Mouse (Mus musculus): ENCODE measurements at regions not wholly inside any gene's neighbourhood (a gene's known extent, or its start where the extent isn't known, plus 50 kb on each side); places are given as distances from the start of the nearest gene placed in this dataset.

GRCm38 (mm10) chr17:14538527-14538926 lies 155.5 kb downstream of the Thbs2 start:
- ATAC-seq (ENCODE audit: extremely low read depth, insufficient number of reproducible peaks, low FRiP score, poor library complexity, severe bottlenecking) = no peak
- DNase-seq (ENCODE audit: low spot score) = no peak
- Histone ChIP-seq H3K36me3 (replicated peaks) (no peaks in the 10 kb centered on the region), H3K9me3 (replicated peaks) (no peaks in the 10 kb centered on the region), H3K27me3 (ENCODE audit: insufficient read depth, low read length) (0 out of 2 replicates have a peak, but pooled peaks cover 4% of the 10 kb centered on the region), H3K4me3 (ENCODE audit: low read depth, low read length) (no peak overlapping the region), H3K4me1 (ENCODE audit: insufficient read depth, low read depth, low read length) (no peaks in the 10 kb centered on the region)
- no peak for TF ChIP-seq GATA2 (IDR thresholded peaks at IDR 0.05; ENCODE audit: borderline replicate concordance, low read depth, low read length)
- TF ChIP-seq POLR2AphosphoS5 (IDR thresholded peaks at IDR 0.05; ENCODE audit: insufficient replicate concordance, low read depth, low read length) = no peak
- no peak for TF ChIP-seq TAL1 (conservative IDR thresholded peaks at IDR 0.05; ENCODE audit: low read depth, low read length)
- TF ChIP-seq GATA1 (IDR thresholded peaks at IDR 0.05; ENCODE audit: borderline replicate concordance, low read length) = no peak
- TF ChIP-seq CTCF (IDR thresholded peaks at IDR 0.05; ENCODE audit: low read depth, low read length) = no peak

DNA sequence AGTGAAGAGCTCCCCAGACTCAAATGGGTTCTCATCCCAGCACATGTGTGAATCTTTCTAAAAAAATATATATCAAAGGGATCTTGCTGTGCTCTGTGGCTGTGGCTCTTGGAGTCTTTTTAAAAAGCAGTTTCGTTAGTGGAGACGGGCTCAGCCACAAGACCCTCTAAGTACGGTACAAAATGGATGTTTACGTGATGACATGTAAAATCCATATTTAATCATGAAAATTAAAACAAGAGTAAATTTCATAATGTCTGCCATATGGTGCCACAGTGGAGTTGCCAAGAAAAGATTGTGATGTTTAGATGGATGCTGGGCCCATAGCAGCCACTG lies 161.1 kb downstream of the Thbs2 start:
- DNase-seq (ENCODE audit: low spot score) (no peak), ATAC-seq (ENCODE audit: extremely low read depth, insufficient number of reproducible peaks, low FRiP score, poor library complexity, severe bottlenecking) (no peak)
- no peaks in the 10 kb centered on the region for H3K36me3 ChIP-seq (replicated peaks)
- H3K9me3 ChIP-seq (replicated peaks) = no peaks in the 10 kb centered on the region
- no peaks in the 10 kb centered on the region for H3K4me1 ChIP-seq (ENCODE audit: insufficient read depth, low read depth, low read length)
- TF ChIP-seq GATA1 (IDR thresholded peaks at IDR 0.05; ENCODE audit: borderline replicate concordance, low read length) = no peak
- no peak for TF ChIP-seq CTCF (IDR thresholded peaks at IDR 0.05; ENCODE audit: low read depth, low read length)
- peaks cover 2% of the 10 kb centered on the region for H3K27me3 ChIP-seq (ENCODE audit: insufficient read depth, low read length)
- no peak overlapping the region for H3K4me3 ChIP-seq (ENCODE audit: low read depth, low read length)

DNA sequence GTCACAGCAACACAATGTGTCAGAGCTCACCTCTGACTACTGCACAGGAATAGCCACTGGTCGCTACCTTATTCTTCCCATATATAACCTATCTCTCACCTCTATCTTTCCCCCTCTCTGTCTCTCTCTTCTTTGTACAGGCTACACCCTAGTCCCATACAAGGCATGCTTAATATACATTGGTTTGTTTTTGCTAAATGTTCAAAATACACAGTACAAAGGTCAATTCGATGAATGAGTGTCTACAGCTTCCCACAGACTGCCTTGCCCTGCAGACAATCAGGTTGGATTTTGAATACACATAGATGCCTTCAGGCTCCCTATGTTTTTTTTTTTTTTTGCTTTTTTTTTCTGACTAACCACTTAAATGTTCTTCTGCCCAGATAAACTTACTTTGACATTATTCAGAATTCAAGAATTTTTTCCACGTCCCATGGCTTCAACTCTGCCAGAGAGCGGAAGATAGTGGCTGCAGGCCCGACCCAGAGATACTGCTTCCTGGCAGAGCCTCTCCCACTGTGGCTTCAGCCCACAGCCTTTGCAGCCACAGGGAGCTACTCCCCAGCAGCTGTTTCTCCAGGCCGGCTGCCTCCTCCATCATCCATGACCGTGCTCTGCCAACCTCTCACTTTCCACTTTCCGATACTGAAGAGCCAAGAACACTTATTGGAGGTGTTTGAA lies 161.6 kb downstream of the Thbs2 start:
- H3K4me1 ChIP-seq (ENCODE audit: insufficient read depth, low read depth, low read length) = no peaks in the 10 kb centered on the region
- H3K4me3 ChIP-seq (ENCODE audit: low read depth, low read length) = no peak overlapping the region
- no peak for ATAC-seq (ENCODE audit: extremely low read depth, insufficient number of reproducible peaks, low FRiP score, poor library complexity, severe bottlenecking)
- TF ChIP-seq TAL1 (conservative IDR thresholded peaks at IDR 0.05; ENCODE audit: low read depth, low read length) = no peak
- no peak for TF ChIP-seq CTCF (IDR thresholded peaks at IDR 0.05; ENCODE audit: low read depth, low read length)
- TF ChIP-seq GATA1 (IDR thresholded peaks at IDR 0.05; ENCODE audit: borderline replicate concordance, low read length) = no peak
- no peak for TF ChIP-seq GATA2 (IDR thresholded peaks at IDR 0.05; ENCODE audit: borderline replicate concordance, low read depth, low read length)
- TF ChIP-seq POLR2AphosphoS5 (IDR thresholded peaks at IDR 0.05; ENCODE audit: insufficient replicate concordance, low read depth, low read length) = no peak
- H3K27me3 ChIP-seq (ENCODE audit: insufficient read depth, low read length) = peaks cover 2% of the 10 kb centered on the region
- DNase-seq (ENCODE audit: low spot score) = no peak
- no peaks in the 10 kb centered on the region for H3K36me3 ChIP-seq (replicated peaks)
- H3K9me3 ChIP-seq (replicated peaks) = no peaks in the 10 kb centered on the region

DNA sequence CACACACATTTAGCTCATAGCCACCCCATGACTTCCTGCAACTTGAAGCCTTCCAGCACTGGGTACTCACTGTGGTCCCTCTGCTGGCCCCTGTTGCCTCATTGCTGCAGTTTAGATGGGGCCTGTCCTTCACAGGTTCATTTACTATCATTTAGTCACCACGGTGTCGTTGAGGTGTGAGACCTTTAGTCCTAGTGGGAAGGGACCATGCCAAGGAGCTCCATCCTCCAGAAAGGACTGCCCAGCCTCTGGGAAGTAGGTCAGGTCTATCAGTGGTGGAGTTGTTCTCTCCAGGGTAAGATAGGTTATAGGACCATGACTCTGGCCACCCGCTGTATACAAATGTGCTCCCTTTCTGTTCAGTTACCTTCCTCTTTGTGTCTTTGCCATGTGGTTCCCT lies 162.2 kb downstream of the Thbs2 start:
- Histone ChIP-seq H3K4me3 (ENCODE audit: low read depth, low read length) (no peak overlapping the region), H3K9me3 (replicated peaks) (no peaks in the 10 kb centered on the region), H3K27me3 (ENCODE audit: insufficient read depth, low read length) (peaks cover 2% of the 10 kb centered on the region), H3K36me3 (replicated peaks) (no peaks in the 10 kb centered on the region), H3K4me1 (ENCODE audit: insufficient read depth, low read depth, low read length) (no peaks in the 10 kb centered on the region)
- TF ChIP-seq POLR2AphosphoS5 (IDR thresholded peaks at IDR 0.05; ENCODE audit: insufficient replicate concordance, low read depth, low read length) (no peak), GATA2 (IDR thresholded peaks at IDR 0.05; ENCODE audit: borderline replicate concordance, low read depth, low read length) (no peak), GATA1 (IDR thresholded peaks at IDR 0.05; ENCODE audit: borderline replicate concordance, low read length) (no peak), TAL1 (conservative IDR thresholded peaks at IDR 0.05; ENCODE audit: low read depth, low read length) (no peak), CTCF (IDR thresholded peaks at IDR 0.05; ENCODE audit: low read depth, low read length) (no peak)
- ATAC-seq (ENCODE audit: extremely low read depth, insufficient number of reproducible peaks, low FRiP score, poor library complexity, severe bottlenecking) = no peak
- DNase-seq (ENCODE audit: low spot score) = no peak

- Histone ChIP-seq H3K27me3 (ENCODE audit: insufficient read depth, low read length) (peaks cover 8% of the 10 kb centered on the region), H3K4me1 (ENCODE audit: insufficient read depth, low read depth, low read length) (no peaks in the 10 kb centered on the region), H3K4me3 (ENCODE audit: low read depth, low read length) (no peak overlapping the region), H3K9me3 (replicated peaks) (no peaks in the 10 kb centered on the region), H3K36me3 (replicated peaks) (no peaks in the 10 kb centered on the region)
- ATAC-seq (ENCODE audit: extremely low read depth, insufficient number of reproducible peaks, low FRiP score, poor library complexity, severe bottlenecking) (no peak), DNase-seq (ENCODE audit: low spot score) (no peak)
- TF ChIP-seq TAL1 (conservative IDR thresholded peaks at IDR 0.05; ENCODE audit: low read depth, low read length) (no peak), GATA2 (IDR thresholded peaks at IDR 0.05; ENCODE audit: borderline replicate concordance, low read depth, low read length) (no peak), CTCF (IDR thresholded peaks at IDR 0.05; ENCODE audit: low read depth, low read length) (no peak), GATA1 (IDR thresholded peaks at IDR 0.05; ENCODE audit: borderline replicate concordance, low read length) (no peak), POLR2AphosphoS5 (IDR thresholded peaks at IDR 0.05; ENCODE audit: insufficient replicate concordance, low read depth, low read length) (no peak)
Observed at GRCm38 (mm10) chr17:14527691-14528090, 166.3 kb downstream of the Thbs2 start.

- no peak overlapping the region for H3K4me3 ChIP-seq (ENCODE audit: low read depth, low read length)
- peaks cover 7% of the 10 kb centered on the region for H3K27me3 ChIP-seq (ENCODE audit: insufficient read depth, low read length)
- no peaks in the 10 kb centered on the region for H3K9me3 ChIP-seq (replicated peaks)
- no peak for TF ChIP-seq GATA1 (IDR thresholded peaks at IDR 0.05; ENCODE audit: borderline replicate concordance, low read length)
- no peaks in the 10 kb centered on the region for H3K4me1 ChIP-seq (ENCODE audit: insufficient read depth, low read depth, low read length)
- no peaks in the 10 kb centered on the region for H3K36me3 ChIP-seq (replicated peaks)
- DNase-seq (ENCODE audit: low spot score) (no peak), ATAC-seq (ENCODE audit: extremely low read depth, insufficient number of reproducible peaks, low FRiP score, poor library complexity, severe bottlenecking) (no peak)
Observed at GRCm38 (mm10) chr17:14525255-14525654, 168.8 kb downstream of the Thbs2 start.
